15 mouse cellular contexts compared by ENCODE assay signal in genomic region chr2:11205720-11206119, GRCm38 (mm10).
"Had no signal": no experiment of that assay in that cellular context is flagged by ENCODE, and none has a peak within 500 bp of the region (broad histone marks: within the 10 kb centered on the region; RNA-seq: fewer than 3 reads in every experiment).

No protein-coding gene starts in this region.

- H3K4me1 ChIP-seq: kidney, embryonic 15.5 days; lung, embryonic 15.5 days; midbrain, embryonic 12.5 days had no signal

- H3K9me3 ChIP-seq: kidney, embryonic 15.5 days; limb, embryonic 10.5 days; liver, embryonic 13.5 days; lung, embryonic 15.5 days; megakaryocyte, embryonic 14.5 days; midbrain, embryonic 12.5 days had no signal

- H3K4me3 ChIP-seq: kidney, embryonic 15.5 days; left cerebral cortex, adult 2 months; limb, embryonic 10.5 days; liver, embryonic 13.5 days; lung, embryonic 15.5 days; midbrain, embryonic 12.5 days had no signal

- H3K27ac ChIP-seq: kidney, embryonic 15.5 days; left cerebral cortex, adult 2 months; limb, embryonic 10.5 days; liver, embryonic 13.5 days; lung, embryonic 15.5 days; macrophage; midbrain, embryonic 12.5 days; stomach, postnatal 0 days had no signal

- H3K36me3 ChIP-seq: kidney, embryonic 15.5 days; limb, embryonic 10.5 days; liver, embryonic 13.5 days; lung, embryonic 15.5 days; midbrain, embryonic 12.5 days had no signal

- H3K9ac ChIP-seq: kidney, embryonic 15.5 days; liver, embryonic 13.5 days; liver, postnatal 0 days; lung, embryonic 15.5 days; midbrain, embryonic 12.5 days had no signal

- H3K27me3 ChIP-seq: kidney, embryonic 15.5 days; liver, embryonic 13.5 days; lung, embryonic 15.5 days; megakaryocyte, embryonic 14.5 days; midbrain, embryonic 12.5 days had no signal

- ATAC-seq: intestine, embryonic 16.5 days; liver, postnatal 0 days; midbrain, embryonic 16.5 days had no signal

- DNase-seq: kidney, adult 2 months; kidney, postnatal 14 days; liver, embryonic 13.5 days; liver, postnatal 0 days; lung, postnatal 14 days had no signal
